Mouse (Mus musculus): ENCODE data around the gene Atp6v0c.

GRCm38 (mm10) chr17:24157526-24157925 lies 12.0 kb downstream of the Atp6v0c start:
- no peak for TF ChIP-seq CTCF (IDR thresholded peaks at IDR 0.05; ENCODE audit: low read depth, low read length)
- no peak for TF ChIP-seq GATA1 (IDR thresholded peaks at IDR 0.05; ENCODE audit: borderline replicate concordance, low read length)

Measured in G1E (cell line).